Mouse (Mus musculus) MEL (cell line): ENCODE data around the gene Mycbp2. TPM values are rescaled to one million over a fixed set of nuclear protein-coding genes. Genes with fewer than 3 reads are reported as not detected.

Experiments used
- DNase-seq: peaks from one replicate; pipeline ENCODE4 v3.0.0; 2011; ENCODE audit warnings: low read depth, low spot score
- H3K27ac ChIP-seq: 2 replicates; pipeline ENCODE4 v1.5.1; 2012; ENCODE audit warnings: low read depth, mild to moderate bottlenecking, control low read depth, low read length, moderate library complexity; ENCODE audit not compliant: control insufficient read depth
- H3K27me3 ChIP-seq, 2 experiments: fragments of 150-350 bp in 1 of 2; sonication (generic) in 1 of 2; 2 replicates each; pipeline ENCODE4 v1.6.1; 2012; ENCODE audit warnings: low read length in 2 of 2, mild to moderate bottlenecking in 2 of 2, improper control_type of control experiment in 1 of 2, moderate library complexity in 1 of 2; ENCODE audit not compliant: insufficient read depth in 2 of 2, control insufficient read depth in 1 of 2
- H3K36me3 ChIP-seq, 2 experiments: 2 replicates each; pipeline ENCODE4 v1.6.1; 2012 to 2014; ENCODE audit warnings: low read length in 2 of 2, improper control_type of control experiment in 1 of 2, inconsistent platforms in 1 of 2, mild to moderate bottlenecking in 1 of 2; ENCODE audit not compliant: insufficient read depth in 2 of 2, control insufficient read depth in 1 of 2
- H3K4me1 ChIP-seq, 2 experiments: fragments of 150-350 bp in 1 of 2; sonication (generic) in 1 of 2; 2 replicates each; pipeline ENCODE4 v1.6.1; 2012; ENCODE audit warnings: low read length in 2 of 2, improper control_type of control experiment in 1 of 2, mild to moderate bottlenecking in 1 of 2; ENCODE audit not compliant: insufficient read depth in 2 of 2, control insufficient read depth in 1 of 2
- H3K4me3 ChIP-seq, 2 experiments: fragments of 150-350 bp in 1 of 2; sonication (generic) in 1 of 2; 2 replicates each; pipeline ENCODE4 v1.5.1; 2012; ENCODE audit warnings: low read depth in 2 of 2, low read length in 2 of 2, mild to moderate bottlenecking in 2 of 2, moderate library complexity in 2 of 2, control low read depth in 1 of 2, improper control_type of control experiment in 1 of 2; ENCODE audit not compliant: control insufficient read depth in 1 of 2, insufficient read depth in 1 of 2
- H3K79me2 ChIP-seq: 2 replicates; pipeline ENCODE4 v1.6.1; 2012; ENCODE audit warnings: mild to moderate bottlenecking, low read length, moderate library complexity; ENCODE audit not compliant: control insufficient read depth, poor library complexity, insufficient read depth
- H3K9ac ChIP-seq: 2 replicates; pipeline ENCODE4 v1.6.1; 2012; ENCODE audit warnings: low read depth, mild to moderate bottlenecking, control low read depth, low read length, moderate library complexity; ENCODE audit not compliant: control insufficient read depth, poor library complexity, severe bottlenecking
- H3K9me3 ChIP-seq: fragments of 150-350 bp; sonication (generic); replicated peaks from 2 replicates; pipeline ENCODE4 v1.6.1; 2012; ENCODE audit warnings: mild to moderate bottlenecking, low read length, improper control_type of control experiment, moderate library complexity; ENCODE audit not compliant: insufficient read depth
- BHLHE40 ChIP-seq: IDR thresholded peaks from 2 replicates; pipeline ENCODE4 v1.6.1; 2012; ENCODE audit warnings: low read depth, mild to moderate bottlenecking, inconsistent platforms, low read length, improper control_type of control experiment, borderline replicate concordance
- CHD1 ChIP-seq: IDR thresholded peaks from 2 replicates; pipeline ENCODE4 v1.6.1; 2012; ENCODE audit warnings: low read depth, mild to moderate bottlenecking, inconsistent platforms, low read length, improper control_type of control experiment
- CHD2 ChIP-seq: IDR thresholded peaks from 2 replicates; pipeline ENCODE4 v1.6.1; 2011; ENCODE audit warnings: low read length, improper control_type of control experiment
- CTCF ChIP-seq, 3 experiments: IDR thresholded peaks in 2 of 3; conservative IDR thresholded peaks in 1 of 3; 2 replicates each; pipeline ENCODE4 v1.5.1; 2011 to 2012; ENCODE audit warnings: low read length in 3 of 3, low read depth in 2 of 3, mild to moderate bottlenecking in 2 of 3, improper control_type of control experiment in 1 of 3, inconsistent platforms in 1 of 3, mixed read lengths in 1 of 3, moderate library complexity in 1 of 3; ENCODE audit not compliant: control insufficient read depth in 1 of 3, insufficient read depth in 1 of 3, poor library complexity in 1 of 3, severe bottlenecking in 1 of 3
- E2F4 ChIP-seq: IDR thresholded peaks from 2 replicates; pipeline ENCODE4 v1.6.1; 2011; ENCODE audit warnings: low read depth, low read length, improper control_type of control experiment, borderline replicate concordance
- EP300 ChIP-seq, 2 experiments: IDR thresholded peaks; 2 replicates each; pipeline ENCODE4 v1.6.1; 2011; ENCODE audit warnings: improper control_type of control experiment in 2 of 2, low read length in 2 of 2, low read depth in 1 of 2, mild to moderate bottlenecking in 1 of 2
- GABPA ChIP-seq: IDR thresholded peaks from 2 replicates; pipeline ENCODE4 v1.6.1; 2012; ENCODE audit warnings: low read depth, mild to moderate bottlenecking, inconsistent platforms, low read length, improper control_type of control experiment, moderate library complexity
- GATA1 ChIP-seq: IDR thresholded peaks from 2 replicates; pipeline ENCODE4 v1.6.1; 2011; ENCODE audit warnings: low read depth, low read length, improper control_type of control experiment
- HCFC1 ChIP-seq: IDR thresholded peaks from 2 replicates; pipeline ENCODE4 v1.6.1; 2012; ENCODE audit warnings: low read depth, mild to moderate bottlenecking, inconsistent platforms, low read length, improper control_type of control experiment, moderate library complexity
- JUND ChIP-seq: IDR thresholded peaks from 2 replicates; pipeline ENCODE4 v1.6.1; 2011; ENCODE audit warnings: low read depth, mild to moderate bottlenecking, improper control_type of control experiment, low read length
- KAT2A ChIP-seq: conservative IDR thresholded peaks from 2 replicates; pipeline ENCODE4 v1.6.1; 2012; ENCODE audit warnings: low read depth, low read length, improper control_type of control experiment, inconsistent platforms
- MAFK ChIP-seq: IDR thresholded peaks from 2 replicates; pipeline ENCODE4 v1.6.1; 2011; ENCODE audit warnings: low read depth, mild to moderate bottlenecking, low read length, improper control_type of control experiment, borderline replicate concordance
- MAX ChIP-seq: IDR thresholded peaks from 2 replicates; pipeline ENCODE4 v1.6.1; 2011; ENCODE audit warnings: low read length, improper control_type of control experiment
- MAZ ChIP-seq: IDR thresholded peaks from 2 replicates; pipeline ENCODE4 v1.6.1; 2012; ENCODE audit warnings: low read depth, mild to moderate bottlenecking, inconsistent platforms, low read length, improper control_type of control experiment
- MEF2A ChIP-seq: IDR thresholded peaks from 2 replicates; pipeline ENCODE4 v1.6.1; 2014; ENCODE audit warnings: low read depth, mild to moderate bottlenecking, inconsistent platforms, low read length, improper control_type of control experiment; ENCODE audit not compliant: poor library complexity, insufficient replicate concordance, severe bottlenecking; ENCODE audit errors: extremely low read depth
- POLR2A ChIP-seq, 2 experiments: IDR thresholded peaks; 2 replicates each; pipeline ENCODE4 v1.6.1; 2011 to 2012; ENCODE audit warnings: low read length in 2 of 2, mild to moderate bottlenecking in 2 of 2, control low read depth in 1 of 2, improper control_type of control experiment in 1 of 2, low read depth in 1 of 2, moderate library complexity in 1 of 2; ENCODE audit not compliant: control insufficient read depth in 1 of 2, insufficient read depth in 1 of 2, poor library complexity in 1 of 2
- POLR2AphosphoS2 ChIP-seq: IDR thresholded peaks from 2 replicates; pipeline ENCODE4 v1.6.1; 2011; ENCODE audit warnings: low read length, improper control_type of control experiment
- RAD21 ChIP-seq: IDR thresholded peaks from 2 replicates; pipeline ENCODE4 v1.6.1; 2011; ENCODE audit warnings: mild to moderate bottlenecking, low read depth, low read length, improper control_type of control experiment
- RCOR1 ChIP-seq: IDR thresholded peaks from 2 replicates; pipeline ENCODE4 v1.6.1; 2012; ENCODE audit warnings: low read depth, mild to moderate bottlenecking, inconsistent platforms, low read length, improper control_type of control experiment
- SMC3 ChIP-seq: IDR thresholded peaks from 2 replicates; pipeline ENCODE4 v1.6.1; 2011; ENCODE audit warnings: low read depth, low read length, improper control_type of control experiment
- TBP ChIP-seq: IDR thresholded peaks from 2 replicates; pipeline ENCODE4 v1.8.0; 2011; ENCODE audit warnings: low read depth, low read length, improper control_type of control experiment
- TCF12 ChIP-seq: IDR thresholded peaks from 2 replicates; pipeline ENCODE4 v1.6.1; 2014; ENCODE audit warnings: low read depth, mild to moderate bottlenecking, inconsistent platforms, low read length, improper control_type of control experiment, moderate library complexity
- UBTF ChIP-seq: IDR thresholded peaks from 2 replicates; pipeline ENCODE4 v1.6.1; 2012; ENCODE audit warnings: low read depth, mild to moderate bottlenecking, inconsistent platforms, low read length, improper control_type of control experiment, moderate library complexity, borderline replicate concordance; ENCODE audit not compliant: insufficient read depth
- ZKSCAN1 ChIP-seq: IDR thresholded peaks from 2 replicates; pipeline ENCODE4 v1.6.1; 2012; ENCODE audit warnings: low read depth, mild to moderate bottlenecking, inconsistent platforms, low read length, improper control_type of control experiment, moderate library complexity
- ZMIZ1 ChIP-seq: IDR thresholded peaks from 2 replicates; pipeline ENCODE4 v1.6.1; 2012; ENCODE audit warnings: low read depth, mild to moderate bottlenecking, inconsistent platforms, low read length, improper control_type of control experiment, moderate library complexity
- ZNF384 ChIP-seq: IDR thresholded peaks from 2 replicates; pipeline ENCODE4 v1.6.1; 2012; ENCODE audit warnings: low read depth, mild to moderate bottlenecking, inconsistent platforms, low read length, improper control_type of control experiment
- polyA plus RNA-seq, 2 experiments: library from polyadenylated mRNA; stranded (reverse) in 1 of 2; unstranded in 1 of 2; fragments of >175 nt in 1 of 2; fragments of >200 nt in 1 of 2; gene quantifications; 2 replicates each; pipeline versions ENCODE4 v1.2.1 to v1.2.4; 2012; ENCODE audit warnings: low replicate concordance in 2 of 2, low read depth in 1 of 2; ENCODE audit not compliant: insufficient read length in 2 of 2, insufficient read depth in 1 of 2, missing spikeins in 1 of 2
- total RNA-seq: library from RNA; depleted of rRNA; stranded (reverse); fragments of 300-350 nt; gene quantifications from 2 replicates; pipeline ENCODE4 v1.2.3, GENCODE M21; 2012

Mycbp2 gene
- total and polyA plus RNA-seq, 3 experiments: 9.1 to 28.0 (median 23.4) TPM

DNA sequence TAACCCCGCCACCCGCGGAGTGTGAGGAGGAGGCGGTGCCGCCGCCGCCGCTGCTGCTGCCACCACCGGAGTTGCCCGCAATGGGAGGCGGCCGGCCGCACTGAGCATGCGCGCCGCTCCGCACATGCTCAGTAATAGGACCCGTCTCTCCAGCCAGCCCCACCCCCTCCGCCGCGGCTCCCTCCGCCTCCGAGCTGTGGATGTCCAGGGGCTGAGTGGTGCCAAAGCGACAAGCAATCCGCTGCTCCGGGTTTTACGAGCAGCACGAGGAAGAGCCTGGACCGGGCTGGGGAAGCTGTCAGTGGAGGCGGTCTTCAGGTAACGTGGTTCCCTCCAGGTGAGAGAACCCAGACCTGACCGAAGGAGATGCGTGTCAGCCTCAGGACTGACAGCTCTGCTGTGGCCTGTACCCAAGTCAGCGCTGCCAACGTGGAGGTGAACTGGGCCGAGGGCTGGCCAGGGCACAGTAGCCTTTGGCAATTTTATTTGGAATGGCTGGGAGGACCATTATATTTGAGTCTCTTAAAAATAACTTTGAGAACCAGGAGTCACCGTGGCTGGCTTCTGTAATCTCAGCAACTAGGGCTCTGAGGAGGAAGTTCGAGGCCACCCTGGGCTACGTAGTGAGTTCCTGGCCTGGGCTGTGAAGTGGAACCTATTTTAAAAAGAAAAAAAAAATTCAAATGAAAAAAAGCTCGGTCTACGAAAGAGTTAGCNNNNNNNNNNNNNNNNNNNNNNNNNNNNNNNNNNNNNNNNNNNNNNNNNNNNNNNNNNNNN, at the start of gene Mycbp2 (continued):
- TF ChIP-seq MAFK: no peak
- no peak for TF ChIP-seq CTCF (IDR thresholded peaks at IDR 0.05 in 2 of 3, conservative IDR thresholded peaks at IDR 0.05 in 1 of 3; ENCODE audit: control insufficient read depth in 1 of 3, insufficient read depth in 1 of 3, low read depth in 2 of 3, low read length in 3 of 3, poor library complexity in 1 of 3, severe bottlenecking in 1 of 3)
- peak; percentile 51 for TF ChIP-seq TCF12
- TF ChIP-seq ZNF384: no peak

DNA sequence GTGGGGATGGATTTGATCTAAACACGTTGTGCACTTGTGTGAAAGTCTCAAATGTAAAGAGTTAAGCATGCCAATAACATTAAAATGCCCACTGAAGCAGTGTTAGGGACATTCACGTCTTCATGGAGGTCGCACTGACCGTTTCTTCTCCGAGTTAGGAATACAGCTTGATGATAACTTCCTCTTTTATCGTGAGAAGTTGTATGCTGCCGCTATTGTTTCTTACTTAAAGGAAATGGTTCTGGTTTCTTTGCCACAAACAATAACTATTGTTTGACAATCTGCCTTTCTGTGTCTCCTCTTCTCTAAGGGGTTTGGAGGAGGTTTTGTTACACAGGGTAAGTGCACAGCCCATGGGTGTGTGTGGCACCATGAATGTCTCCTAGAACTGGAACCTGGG, 45.8 kb upstream of the Mycbp2 start:
- Histone ChIP-seq H3K79me2 (no peaks in the 10 kb centered on the region), H3K4me1 (no peaks in the 10 kb centered on the region), H3K9ac (no peak overlapping the region), H3K27me3 (no peaks in the 10 kb centered on the region), H3K4me3 (no peak overlapping the region)
- no peak for DNase-seq
- TF ChIP-seq UBTF: no peak
- no peak for TF ChIP-seq MAZ
- no peak for TF ChIP-seq ZMIZ1
- no peak for TF ChIP-seq CHD1
- TF ChIP-seq POLR2A (IDR thresholded peaks at IDR 0.05; ENCODE audit: control insufficient read depth in 1 of 2, insufficient read depth in 1 of 2, low read depth in 1 of 2, low read length in 2 of 2, poor library complexity in 1 of 2): no peak
- no peak for TF ChIP-seq BHLHE40
- no peak for TF ChIP-seq CHD2
- TF ChIP-seq HCFC1: no peak
- no peak for TF ChIP-seq MEF2A
- TF ChIP-seq JUND: no peak
- TF ChIP-seq KAT2A: no peak
- no peak for TF ChIP-seq TBP
- no peak for TF ChIP-seq SMC3
- TF ChIP-seq, all 39 proteins: peak for 0
- Histone ChIP-seq H3K27ac (no peak overlapping the region), H3K9me3 (no peaks in the 10 kb centered on the region), H3K36me3 (no peaks in the 10 kb centered on the region)

DNA sequence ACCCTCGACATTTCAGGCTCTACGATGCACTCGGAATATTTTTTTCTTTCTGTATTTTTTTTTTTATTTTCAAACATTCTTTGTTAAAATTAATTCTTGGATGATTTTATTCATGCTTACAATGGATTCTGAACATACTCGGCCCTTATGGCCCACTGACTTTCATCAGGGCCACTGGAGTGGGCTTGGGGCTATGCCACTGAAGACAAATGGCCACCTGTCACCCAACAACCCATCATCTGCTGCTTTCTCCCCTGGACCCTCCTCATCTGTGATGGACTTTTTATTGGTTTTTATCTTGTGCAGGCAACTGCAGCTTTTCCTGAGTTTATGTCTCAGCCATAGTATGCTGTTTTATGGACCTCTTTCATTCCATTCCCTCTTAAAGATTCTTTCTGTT, 40.8 kb upstream of the Mycbp2 start:
- no peaks in the 10 kb centered on the region for H3K27me3 ChIP-seq
- no peaks in the 10 kb centered on the region for H3K36me3 ChIP-seq
- H3K9me3 ChIP-seq: no peaks in the 10 kb centered on the region
- H3K79me2 ChIP-seq: no peaks in the 10 kb centered on the region
- H3K4me3 ChIP-seq: no peak overlapping the region
- no peak overlapping the region for H3K9ac ChIP-seq
- TF ChIP-seq RCOR1 (no peak), ZKSCAN1 (no peak), POLR2A (IDR thresholded peaks at IDR 0.05; ENCODE audit: control insufficient read depth in 1 of 2, insufficient read depth in 1 of 2, low read depth in 1 of 2, low read length in 2 of 2, poor library complexity in 1 of 2) (no peak), MEF2A (no peak), MAZ (no peak), HCFC1 (no peak), E2F4 (no peak), GATA1 (no peak), EP300 (IDR thresholded peaks at IDR 0.05; ENCODE audit: low read depth in 1 of 2, low read length in 2 of 2) (no peak), MAX (no peak), TCF12 (no peak), RAD21 (no peak), GABPA (no peak), POLR2AphosphoS2 (no peak), SMC3 (no peak), CHD1 (no peak), CHD2 (no peak)
- H3K4me1 ChIP-seq: no peaks in the 10 kb centered on the region
- no peak for DNase-seq
- H3K27ac ChIP-seq: no peak overlapping the region
